Mouse (Mus musculus) cortical plate, adult 2 months (tissue): ENCODE measurements around the gene Mrps5. TPM values are rescaled to one million over a fixed set of nuclear protein-coding genes. Genes with fewer than 3 reads are reported as not detected.

Experiments
- H3K27ac ChIP-seq: fragments of 200-500 bp; 2 replicates; pipeline ENCODE4 v1.5.1; 2012; ENCODE audit warnings: low read length, control low read depth, inconsistent platforms; ENCODE audit not compliant: insufficient read depth
- H3K4me1 ChIP-seq: fragments of 200-500 bp; 2 replicates; pipeline ENCODE4 v1.6.1; 2011; ENCODE audit warnings: low read length; ENCODE audit not compliant: control insufficient read depth, insufficient read depth
- H3K4me3 ChIP-seq: fragments of 200-500 bp; 2 replicates; pipeline ENCODE4 v1.5.1; 2011; ENCODE audit warnings: mild to moderate bottlenecking, low read length, control low read depth; ENCODE audit not compliant: insufficient read depth
- CTCF ChIP-seq: fragments of 200-500 bp; IDR thresholded peaks from 2 replicates; pipeline ENCODE4 v1.5.1; 2011; ENCODE audit warnings: mild to moderate bottlenecking, control low read depth, low read length; ENCODE audit not compliant: insufficient read depth; ENCODE audit errors: extremely low read depth
- POLR2A ChIP-seq: fragments of 200-500 bp; IDR thresholded peaks from 2 replicates; pipeline ENCODE4 v1.6.1; 2011; ENCODE audit warnings: mild to moderate bottlenecking, low read length, control low read depth; ENCODE audit not compliant: insufficient read depth; ENCODE audit errors: extremely low read depth
- polyA plus RNA-seq: library from polyadenylated mRNA; depleted of rRNA; stranded (reverse); fragments of >200 nt; gene quantifications from 2 replicates; pipeline ENCODE4 v1.2.3, GENCODE M21; 2012; rRNA removed

Mrps5 gene
- 88.8 and 90.0 TPM in 2 replicates for polyA plus RNA-seq

- peak within 1 kb of the TSS; percentile 79 for H3K4me3 ChIP-seq
- peaks cover 5% of the 10 kb centered on the region; the same call in 1 of the 2 replicates for H3K4me1 ChIP-seq
- no peak for TF ChIP-seq CTCF
- no peak; the same call in none of the 2 replicates for TF ChIP-seq POLR2A
- peak within 1 kb of the TSS; percentile 88 for H3K27ac ChIP-seq
These were observed at the start of gene Mrps5, which contains the start of gene Zfp661 for GRCm38 (mm10) chr2:127586694-127587513. Gene Mrps5, plus strand, starts transcription at chr2:127587222. Gene Zfp661, minus strand, starts transcription at chr2:127587094.

- H3K4me1 ChIP-seq, result peaks cover 2% of the 10 kb centered on the region; the same call in 1 of the 2 replicates
- no peak overlapping the region for H3K4me3 ChIP-seq
- TF ChIP-seq CTCF, result no peak
- no peak for TF ChIP-seq POLR2A
- H3K27ac ChIP-seq, result no peak overlapping the region
These were observed 49.5 kb upstream of the Mrps5 start for GRCm38 (mm10) chr2:127537548-127537947.

- Histone ChIP-seq H3K27ac (no peak overlapping the region), H3K4me3 (no peak overlapping the region), H3K4me1 (peaks cover 4% of the 10 kb centered on the region; the same call in 1 of the 2 replicates)
- TF ChIP-seq CTCF (peak; percentile 61), POLR2A (no peak)
These were observed 47.5 kb upstream of the Mrps5 start for GRCm38 (mm10) chr2:127539494-127539893.

- TF ChIP-seq CTCF (no peak), POLR2A (no peak)
- H3K27ac ChIP-seq, result no peak within 1 kb of the TSS
- H3K4me1 ChIP-seq, result peaks cover 4% of the 10 kb centered on the region; the same call in 1 of the 2 replicates
- no peak within 1 kb of the TSS for H3K4me3 ChIP-seq
These were observed 45.8 kb upstream of the Mrps5 start, which contains the start of gene Prom2 for GRCm38 (mm10) chr2:127541185-127541584. Gene Prom2, minus strand, starts transcription at chr2:127541467.

GRCm38 (mm10) chr2:127541697-127542096 is 45.3 kb upstream of the Mrps5 start:
- Histone ChIP-seq H3K4me1 (peaks cover 4% of the 10 kb centered on the region; the same call in 1 of the 2 replicates), H3K27ac (no peak overlapping the region), H3K4me3 (no peak overlapping the region)
- TF ChIP-seq POLR2A (no peak), CTCF (no peak)

- TF ChIP-seq POLR2A, result no peak
- no peak for TF ChIP-seq CTCF
- Histone ChIP-seq H3K4me3 (no peak overlapping the region), H3K27ac (no peak overlapping the region), H3K4me1 (no peaks in the 10 kb centered on the region)
These were observed 38.5 kb upstream of the Mrps5 start for GRCm38 (mm10) chr2:127548342-127549074.

- Histone ChIP-seq H3K4me1 (no peaks in the 10 kb centered on the region), H3K4me3 (no peak overlapping the region), H3K27ac (no peak overlapping the region)
- TF ChIP-seq POLR2A (no peak), CTCF (no peak)
These were observed 37.3 kb upstream of the Mrps5 start for GRCm38 (mm10) chr2:127549711-127550110.

- Histone ChIP-seq H3K4me1 (no peaks in the 10 kb centered on the region), H3K27ac (no peak overlapping the region), H3K4me3 (no peak overlapping the region)
- TF ChIP-seq POLR2A (no peak), CTCF (no peak)
These were observed 36.6 kb upstream of the Mrps5 start for GRCm38 (mm10) chr2:127550446-127550845.

- Histone ChIP-seq H3K4me3 (no peak overlapping the region), H3K27ac (no peak overlapping the region), H3K4me1 (no peaks in the 10 kb centered on the region)
- TF ChIP-seq POLR2A (no peak), CTCF (peak; percentile 78)
These were observed 35.9 kb upstream of the Mrps5 start for GRCm38 (mm10) chr2:127551078-127551477.
